Mouse (Mus musculus): ENCODE measurements at regions not wholly inside any gene's neighbourhood (a gene's known extent, or its start where the extent isn't known, plus 50 kb on each side); places are given as distances from the start of the nearest gene placed in this dataset.

DNA sequence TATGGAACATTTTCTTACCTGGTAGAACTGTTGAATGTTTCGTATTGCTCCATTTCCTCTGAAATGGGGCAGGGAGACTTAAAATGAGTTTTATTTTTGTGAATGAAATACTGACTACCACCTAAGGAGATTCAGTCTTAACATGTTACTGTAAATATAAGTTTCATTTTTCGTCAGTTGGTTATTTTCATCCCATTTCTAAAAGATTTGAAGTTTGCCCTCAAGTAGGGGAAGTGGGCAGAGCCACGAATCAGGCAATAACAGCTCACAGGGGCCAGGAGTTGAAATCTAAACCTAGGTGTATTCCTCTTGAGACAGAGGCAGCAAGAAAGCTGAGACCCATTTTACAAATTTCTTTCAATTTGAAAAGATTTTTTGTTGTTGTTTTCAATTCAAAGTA is 88.6 kb upstream of the Ahr start:
- H3K27me3 ChIP-seq (ENCODE audit: control insufficient read depth, insufficient read depth, low read length): no peaks in the 10 kb centered on the region
- H3K4me3 ChIP-seq (replicated peaks; ENCODE audit: low read length): no peak overlapping the region
- no peak for DNase-seq (ENCODE audit: low spot score)
- no peak overlapping the region for H3K9ac ChIP-seq
- no peaks in the 10 kb centered on the region for H3K36me3 ChIP-seq (replicated peaks; ENCODE audit: control insufficient read depth, insufficient read depth)
- no peak overlapping the region for H3K4me2 ChIP-seq (replicated peaks)
- no peaks in the 10 kb centered on the region for H3K9me3 ChIP-seq (ENCODE audit: control insufficient read depth, low read length)
- WGBS: 82% methylated on average over 3 of the region's 3 CpGs
- no peak overlapping the region for H3K27ac ChIP-seq
- no peaks in the 10 kb centered on the region for H3K4me1 ChIP-seq (replicated peaks; ENCODE audit: control insufficient read depth, insufficient read depth, low read length)
- ATAC-seq (ENCODE audit: low FRiP score): no peak

DNA sequence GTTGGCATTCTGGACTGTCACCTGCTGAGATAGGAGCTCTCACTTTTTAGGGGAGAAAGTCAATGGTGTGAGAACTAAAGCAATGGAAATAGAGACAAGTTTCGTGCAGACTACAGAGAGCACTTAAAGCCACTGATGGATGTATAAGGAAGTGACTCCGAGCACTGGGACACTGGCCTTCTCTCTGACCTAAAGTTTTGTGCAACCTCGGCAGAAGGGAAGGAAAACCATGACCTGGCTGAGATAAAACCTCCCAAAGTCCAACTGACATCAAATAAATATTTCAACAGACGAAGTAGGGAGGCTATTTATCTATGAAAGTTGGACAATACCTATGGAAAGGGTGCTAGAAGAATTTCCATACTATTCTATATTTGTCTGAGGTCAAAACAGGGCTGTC is 80.0 kb upstream of the Ahr start:
- Histone ChIP-seq H3K27ac (no peak overlapping the region), H3K36me3 (replicated peaks; ENCODE audit: control insufficient read depth, insufficient read depth) (no peaks in the 10 kb centered on the region), H3K27me3 (ENCODE audit: control insufficient read depth, insufficient read depth, low read length) (no peaks in the 10 kb centered on the region), H3K4me3 (replicated peaks; ENCODE audit: low read length) (no peak overlapping the region), H3K4me1 (replicated peaks; ENCODE audit: control insufficient read depth, insufficient read depth, low read length) (no peaks in the 10 kb centered on the region), H3K4me2 (replicated peaks) (no peak overlapping the region), H3K9ac (no peak overlapping the region), H3K9me3 (ENCODE audit: control insufficient read depth, low read length) (no peaks in the 10 kb centered on the region)
- WGBS: 85% methylated on average over 4 of the region's 4 CpGs
- DNase-seq (ENCODE audit: low spot score) (no peak), ATAC-seq (ENCODE audit: low FRiP score) (no peak)

DNA sequence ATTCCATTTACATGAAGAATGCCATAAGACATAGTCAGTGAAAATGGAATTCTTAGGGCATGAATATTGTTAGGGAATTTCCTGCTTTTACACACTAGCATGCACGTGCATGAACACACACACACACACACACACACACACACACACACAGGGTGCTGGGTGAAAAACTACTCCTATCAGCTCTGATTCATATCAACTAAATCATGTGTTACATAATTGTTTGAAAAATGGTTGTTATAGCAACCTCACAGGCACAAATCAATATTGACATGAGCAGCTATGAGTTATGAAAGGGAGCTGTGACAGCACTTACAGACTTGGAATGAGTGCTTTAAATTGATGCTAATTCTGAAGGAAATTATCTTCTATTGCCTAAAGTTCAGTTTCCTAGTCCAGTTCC is 72.8 kb upstream of the Ahr start:
- H3K4me3 ChIP-seq (replicated peaks; ENCODE audit: low read length): no peak overlapping the region
- H3K4me2 ChIP-seq (replicated peaks): no peak overlapping the region
- ATAC-seq (ENCODE audit: low FRiP score) (no peak), DNase-seq (ENCODE audit: low spot score) (no peak)
- H3K9ac ChIP-seq: no peak overlapping the region
- no peaks in the 10 kb centered on the region for H3K4me1 ChIP-seq (replicated peaks; ENCODE audit: control insufficient read depth, insufficient read depth, low read length)
- no peaks in the 10 kb centered on the region for H3K27me3 ChIP-seq (ENCODE audit: control insufficient read depth, insufficient read depth, low read length)
- H3K36me3 ChIP-seq (replicated peaks; ENCODE audit: control insufficient read depth, insufficient read depth): no peaks in the 10 kb centered on the region
- H3K27ac ChIP-seq: no peak overlapping the region
- H3K9me3 ChIP-seq (ENCODE audit: control insufficient read depth, low read length): no peaks in the 10 kb centered on the region
- WGBS: 70% methylated on average over 1 of the region's 1 CpGs

DNA sequence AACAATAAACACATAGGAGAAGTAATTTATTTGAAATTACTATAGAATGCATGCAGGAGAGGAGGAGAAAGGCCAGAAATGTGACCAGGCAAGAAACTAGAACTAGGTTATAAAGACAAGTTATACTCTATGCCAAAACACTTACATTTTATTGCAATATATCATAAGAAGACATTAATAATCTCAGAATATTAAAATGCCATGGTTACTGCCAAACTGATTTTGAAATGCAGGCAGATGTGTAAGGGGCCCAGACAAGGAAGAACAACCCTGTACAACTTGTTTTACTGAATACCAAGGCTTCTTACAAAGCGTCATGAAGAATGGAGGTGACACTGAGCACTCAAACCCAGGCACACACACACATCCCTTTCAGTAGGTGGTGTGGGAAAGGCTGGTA is 68.9 kb upstream of the Ahr start:
- H3K4me1 ChIP-seq (replicated peaks; ENCODE audit: control insufficient read depth, insufficient read depth, low read length): no peaks in the 10 kb centered on the region
- H3K27ac ChIP-seq: no peak overlapping the region
- H3K4me2 ChIP-seq (replicated peaks): no peak overlapping the region
- 89% methylated on average over 1 of the region's 1 CpGs for WGBS
- H3K9me3 ChIP-seq (ENCODE audit: control insufficient read depth, low read length): no peaks in the 10 kb centered on the region
- H3K27me3 ChIP-seq (ENCODE audit: control insufficient read depth, insufficient read depth, low read length): no peaks in the 10 kb centered on the region
- H3K4me3 ChIP-seq (replicated peaks; ENCODE audit: low read length): no peak overlapping the region
- H3K9ac ChIP-seq: no peak overlapping the region
- H3K36me3 ChIP-seq (replicated peaks; ENCODE audit: control insufficient read depth, insufficient read depth): no peaks in the 10 kb centered on the region
- DNase-seq (ENCODE audit: low spot score): no peak
- no peak for ATAC-seq (ENCODE audit: low FRiP score)

DNA sequence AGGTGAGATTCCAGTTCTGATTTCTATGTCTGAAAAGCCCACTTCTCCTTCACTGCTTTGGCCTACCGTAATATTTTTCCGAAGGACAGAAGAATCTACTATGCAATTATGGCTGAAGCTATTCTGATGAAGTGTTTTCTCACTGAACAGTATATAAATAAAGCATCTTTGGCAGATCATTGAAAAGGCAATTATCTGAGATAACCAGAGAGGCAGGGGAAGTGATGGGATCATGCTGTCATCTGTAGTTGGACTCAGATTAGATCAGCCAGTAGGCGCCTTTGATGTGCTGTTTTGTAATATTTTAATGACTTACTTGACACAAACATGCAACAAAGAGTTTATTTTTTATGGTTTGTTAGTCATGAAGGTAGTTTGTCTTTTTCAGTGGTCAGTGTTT is 67.8 kb upstream of the Ahr start:
- no peaks in the 10 kb centered on the region for H3K36me3 ChIP-seq (replicated peaks; ENCODE audit: control insufficient read depth, insufficient read depth)
- no peaks in the 10 kb centered on the region for H3K27me3 ChIP-seq (ENCODE audit: control insufficient read depth, insufficient read depth, low read length)
- 90% methylated on average over 3 of the region's 3 CpGs for WGBS
- no peaks in the 10 kb centered on the region for H3K4me1 ChIP-seq (replicated peaks; ENCODE audit: control insufficient read depth, insufficient read depth, low read length)
- no peak overlapping the region for H3K4me3 ChIP-seq (replicated peaks; ENCODE audit: low read length)
- no peak overlapping the region for H3K4me2 ChIP-seq (replicated peaks)
- no peak overlapping the region for H3K27ac ChIP-seq
- ATAC-seq (ENCODE audit: low FRiP score) (no peak), DNase-seq (ENCODE audit: low spot score) (no peak)
- H3K9me3 ChIP-seq (ENCODE audit: control insufficient read depth, low read length): no peaks in the 10 kb centered on the region
- no peak overlapping the region for H3K9ac ChIP-seq

DNA sequence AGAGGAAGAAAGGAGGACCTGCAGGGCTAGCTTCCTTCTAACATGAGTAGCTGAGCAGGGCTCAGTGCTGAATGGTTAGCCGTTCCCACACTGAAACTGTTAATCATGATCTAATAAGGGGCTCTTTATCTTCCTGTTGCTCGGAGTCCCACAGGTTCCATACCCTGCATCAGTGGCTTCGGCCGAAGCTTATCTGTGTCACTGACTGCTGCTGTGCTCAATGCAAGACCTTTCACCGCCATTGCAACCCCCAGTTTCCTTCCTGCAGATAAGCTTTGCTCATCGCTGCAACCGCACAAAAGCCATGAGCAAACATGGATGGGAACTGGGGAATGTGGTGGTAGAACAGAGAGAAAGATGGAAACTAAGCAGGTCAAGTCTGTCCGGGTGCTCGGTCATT is 63.5 kb upstream of the Ahr start:
- Histone ChIP-seq H3K4me3 (replicated peaks; ENCODE audit: low read length) (no peak overlapping the region), H3K9ac (no peak overlapping the region), H3K4me1 (replicated peaks; ENCODE audit: control insufficient read depth, insufficient read depth, low read length) (no peaks in the 10 kb centered on the region), H3K4me2 (replicated peaks) (no peak overlapping the region), H3K27me3 (ENCODE audit: control insufficient read depth, insufficient read depth, low read length) (no peaks in the 10 kb centered on the region), H3K27ac (no peak overlapping the region), H3K36me3 (replicated peaks; ENCODE audit: control insufficient read depth, insufficient read depth) (no peaks in the 10 kb centered on the region), H3K9me3 (ENCODE audit: control insufficient read depth, low read length) (no peaks in the 10 kb centered on the region)
- WGBS: 90% methylated on average over 9 of the region's 9 CpGs
- DNase-seq (ENCODE audit: low spot score) (no peak), ATAC-seq (ENCODE audit: low FRiP score) (no peak)

DNA sequence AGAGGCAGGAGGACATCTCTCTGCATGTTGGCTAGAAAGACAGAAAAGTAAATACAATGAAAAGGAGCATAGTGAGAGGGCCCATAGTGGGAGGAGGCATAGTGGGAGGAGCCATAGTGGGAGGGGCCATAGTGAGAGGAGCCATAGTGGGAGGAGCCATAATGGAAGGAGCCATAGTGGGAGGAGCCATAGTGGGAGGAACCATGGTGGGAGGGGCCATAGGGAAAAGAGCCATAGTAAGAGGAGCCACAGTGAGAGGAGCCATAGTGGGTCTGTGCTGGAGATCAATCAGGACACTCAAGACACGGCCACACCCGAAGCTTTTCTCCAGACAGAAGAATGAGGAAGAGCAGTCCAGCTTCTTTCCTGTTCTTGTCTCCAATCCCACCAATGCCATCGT is 58.0 kb upstream of the Ahr start:
- no peak overlapping the region for H3K9ac ChIP-seq
- H3K36me3 ChIP-seq (replicated peaks; ENCODE audit: control insufficient read depth, insufficient read depth): no peaks in the 10 kb centered on the region
- H3K4me3 ChIP-seq (replicated peaks; ENCODE audit: low read length): no peak overlapping the region
- H3K27ac ChIP-seq: no peak overlapping the region
- 93% methylated on average over 3 of the region's 3 CpGs for WGBS
- H3K4me2 ChIP-seq (replicated peaks): no peak overlapping the region
- DNase-seq (ENCODE audit: low spot score) (no peak), ATAC-seq (ENCODE audit: low FRiP score) (no peak)
- no peaks in the 10 kb centered on the region for H3K27me3 ChIP-seq (ENCODE audit: control insufficient read depth, insufficient read depth, low read length)
- H3K9me3 ChIP-seq (ENCODE audit: control insufficient read depth, low read length): no peaks in the 10 kb centered on the region
- H3K4me1 ChIP-seq (replicated peaks; ENCODE audit: control insufficient read depth, insufficient read depth, low read length): no peaks in the 10 kb centered on the region

All from hindbrain, embryonic 14.5 days (tissue).